Mouse (Mus musculus) embryonic facial prominence, embryonic 14.5 days (tissue): Measurements from ENCODE around the gene Stat4. TPM values are rescaled to one million over a fixed set of nuclear protein-coding genes. Genes with fewer than 3 reads are reported as not detected.
A peak's percentile ranks its signal among the peaks of the same experiment; 100 is the strongest.

ENCODE experiments used
- ATAC-seq: fragments of 200-750 bp; cut with Nextera tagmentation; 2 replicates; pipeline ENCODE4 v1.8.0; 2017; ENCODE audit warnings: low read depth, moderate number of reproducible peaks, moderate TSS enrichment
- DNase-seq: peaks from one replicate; pipeline ENCODE4 v3.0.0-alpha.2; 2015; ENCODE audit warnings: low spot score
- H3K27ac ChIP-seq: fragments of 300-500 bp; sonication (generic); replicated peaks from 2 replicates; pipeline ENCODE4 v1.5.1; 2014; ENCODE audit warnings: low read depth, mild to moderate bottlenecking, low read length, moderate library complexity
- H3K27me3 ChIP-seq: fragments of 300-500 bp; sonication (generic); replicated peaks from 2 replicates; pipeline ENCODE4 v1.6.1; 2014; ENCODE audit warnings: low read length; ENCODE audit not compliant: control insufficient read depth, insufficient read depth
- H3K36me3 ChIP-seq: fragments of 300-500 bp; sonication (generic); 2 replicates; pipeline ENCODE4 v1.6.1; 2014; ENCODE audit warnings: low read length, mixed read lengths; ENCODE audit not compliant: control insufficient read depth, insufficient read depth
- H3K4me1 ChIP-seq: fragments of 300-500 bp; sonication (generic); 2 replicates; pipeline ENCODE4 v1.6.1; 2014; ENCODE audit warnings: antibody characterized with exemption, low read length; ENCODE audit not compliant: control insufficient read depth, insufficient read depth
- H3K4me2 ChIP-seq: fragments of 300-500 bp; sonication (generic); 2 replicates; pipeline ENCODE4 v1.6.1; 2014; ENCODE audit warnings: low read depth, mild to moderate bottlenecking, low read length, moderate library complexity, mixed read lengths
- H3K4me3 ChIP-seq: fragments of 300-500 bp; sonication (generic); 2 replicates; pipeline ENCODE4 v1.5.1; 2014; ENCODE audit warnings: low read depth, mild to moderate bottlenecking, low read length
- H3K9ac ChIP-seq: fragments of 300-500 bp; sonication (generic); 2 replicates; pipeline ENCODE4 v1.6.1; 2014; ENCODE audit warnings: low read depth, mild to moderate bottlenecking, low read length, moderate library complexity, mixed read lengths
- H3K9me3 ChIP-seq: fragments of 300-500 bp; sonication (generic); 2 replicates; pipeline ENCODE4 v1.6.1; 2016; ENCODE audit warnings: low read length; ENCODE audit not compliant: control insufficient read depth
- WGBS: fragments of 180-500 bp; shearing (Covaris S2); extraction: QIAGEN DNeasy Blood & Tissue Kit; methylation state at CpG from one replicate; pipeline ENCODE4 v1.1.7; 2014; 5-methylcytosine and 5-hydroxymethylcytosine counted together
- polyA plus RNA-seq: library from polyadenylated mRNA; unstranded; fragments of >200 nt; fragmentation: Nextera tagmentation; extraction: Ambion mirVana; gene quantifications from 2 replicates; pipeline ENCODE4 v1.2.1, GENCODE M21; 2014

The Stat4 gene
- 0.92 and 1.1 TPM in 2 replicates for polyA plus RNA-seq

- H3K27ac ChIP-seq: no peak within 1 kb of the TSS
- H3K27me3 ChIP-seq: no peaks in the 10 kb centered on the region
- ATAC-seq (no peak), DNase-seq (no peak)
- no peak within 1 kb of the TSS for H3K4me3 ChIP-seq
- WGBS: 79% methylated on average over 5 of the region's 5 CpGs
- no peaks in the 10 kb centered on the region for H3K36me3 ChIP-seq
- H3K9ac ChIP-seq: no peak within 1 kb of the TSS
- H3K4me2 ChIP-seq: no peak within 1 kb of the TSS
- H3K4me1 ChIP-seq: no peaks in the 10 kb centered on the region
- H3K9me3 ChIP-seq: no peaks in the 10 kb centered on the region
These were observed at the start of gene Stat4 for GRCm38 (mm10) chr1:51986848-51987247. Stat4 (plus strand) TSS chr1:51987148.

- Histone ChIP-seq H3K9ac (no peak overlapping the region), H3K27ac (no peak overlapping the region), H3K36me3 (no peaks in the 10 kb centered on the region), H3K4me3 (no peak overlapping the region), H3K4me2 (no peak overlapping the region), H3K9me3 (no peaks in the 10 kb centered on the region), H3K4me1 (no peaks in the 10 kb centered on the region), H3K27me3 (no peaks in the 10 kb centered on the region)
- WGBS: 89% methylated on average over 7 of the region's 7 CpGs
- ATAC-seq: no peak
- DNase-seq: no peak
These were observed 48.6 kb upstream of the Stat4 start for GRCm38 (mm10) chr1:51938357-51938756.

GRCm38 (mm10) chr1:51944755-51945154, 42.2 kb upstream of the Stat4 start:
- Histone ChIP-seq H3K4me1 (0 out of 2 replicates have a peak, but pooled peaks cover 6% of the 10 kb centered on the region), H3K4me3 (no peak overlapping the region), H3K36me3 (no peaks in the 10 kb centered on the region), H3K9me3 (no peaks in the 10 kb centered on the region), H3K4me2 (no peak overlapping the region), H3K27ac (no peak overlapping the region), H3K27me3 (no peaks in the 10 kb centered on the region), H3K9ac (no peak overlapping the region)
- peak; percentile 60; the same call in 1 of the 2 replicates for ATAC-seq
- WGBS: 39% methylated on average over 5 of the region's 5 CpGs
- peak; percentile 85 for DNase-seq

- no peak overlapping the region for H3K9ac ChIP-seq
- DNase-seq (peak; percentile 18), ATAC-seq (no peak)
- H3K27ac ChIP-seq: no peak overlapping the region
- H3K4me2 ChIP-seq: no peak overlapping the region
- WGBS: 72% methylated on average over 4 of the region's 4 CpGs
- H3K36me3 ChIP-seq: no peaks in the 10 kb centered on the region
- no peaks in the 10 kb centered on the region for H3K27me3 ChIP-seq
- no peak overlapping the region for H3K4me3 ChIP-seq
- no peaks in the 10 kb centered on the region for H3K9me3 ChIP-seq
- 0 out of 2 replicates have a peak, but pooled peaks cover 6% of the 10 kb centered on the region for H3K4me1 ChIP-seq
These were observed 39.8 kb upstream of the Stat4 start for GRCm38 (mm10) chr1:51947116-51947515.

- no peaks in the 10 kb centered on the region for H3K36me3 ChIP-seq
- WGBS: 91% methylated on average over 2 of the region's 2 CpGs
- H3K9me3 ChIP-seq: no peaks in the 10 kb centered on the region
- no peak overlapping the region for H3K27ac ChIP-seq
- no peaks in the 10 kb centered on the region; the same call in 1 of the 2 replicates for H3K4me1 ChIP-seq
- H3K9ac ChIP-seq: no peak overlapping the region
- H3K4me2 ChIP-seq: no peak overlapping the region
- H3K27me3 ChIP-seq: no peaks in the 10 kb centered on the region
- ATAC-seq: no peak
- no peak overlapping the region for H3K4me3 ChIP-seq
- DNase-seq: no peak
These were observed 22.3 kb upstream of the Stat4 start for GRCm38 (mm10) chr1:51964647-51965046.

GRCm38 (mm10) chr1:51968994-51969393, 18.0 kb upstream of the Stat4 start:
- no peak overlapping the region for H3K4me3 ChIP-seq
- DNase-seq: peak; percentile 87
- no peaks in the 10 kb centered on the region; the same call in 1 of the 2 replicates for H3K4me1 ChIP-seq
- 15% methylated on average over 1 of the region's 1 CpGs for WGBS
- H3K9ac ChIP-seq: no peak overlapping the region
- H3K27ac ChIP-seq: no peak overlapping the region
- no peak overlapping the region for H3K4me2 ChIP-seq
- no peaks in the 10 kb centered on the region for H3K9me3 ChIP-seq
- peak; percentile 79 for ATAC-seq
- H3K27me3 ChIP-seq: no peaks in the 10 kb centered on the region
- H3K36me3 ChIP-seq: no peaks in the 10 kb centered on the region

- DNase-seq (no peak), ATAC-seq (no peak)
- no peak overlapping the region for H3K27ac ChIP-seq
- no peak overlapping the region for H3K4me2 ChIP-seq
- H3K9ac ChIP-seq: no peak overlapping the region
- no peaks in the 10 kb centered on the region; the same call in 1 of the 2 replicates for H3K4me1 ChIP-seq
- H3K27me3 ChIP-seq: no peaks in the 10 kb centered on the region
- no peaks in the 10 kb centered on the region for H3K36me3 ChIP-seq
- H3K4me3 ChIP-seq: no peak overlapping the region
- H3K9me3 ChIP-seq: no peaks in the 10 kb centered on the region
- WGBS: 81% methylated on average over 6 of the region's 6 CpGs
These were observed 16.8 kb upstream of the Stat4 start for GRCm38 (mm10) chr1:51970182-51970581.

- Histone ChIP-seq H3K4me2 (no peak overlapping the region), H3K4me1 (no peaks in the 10 kb centered on the region), H3K27ac (no peak overlapping the region), H3K27me3 (no peaks in the 10 kb centered on the region), H3K9ac (no peak overlapping the region), H3K36me3 (no peaks in the 10 kb centered on the region), H3K4me3 (no peak overlapping the region), H3K9me3 (no peaks in the 10 kb centered on the region)
- 83% methylated on average over 5 of the region's 5 CpGs for WGBS
- no peak for DNase-seq
- ATAC-seq: no peak
These were observed 11.4 kb upstream of the Stat4 start for GRCm38 (mm10) chr1:51975589-51975988.

- H3K4me3 ChIP-seq: no peak overlapping the region
- no peak overlapping the region for H3K27ac ChIP-seq
- no peak overlapping the region for H3K4me2 ChIP-seq
- ATAC-seq: no peak
- 91% methylated on average over 5 of the region's 5 CpGs for WGBS
- no peak overlapping the region for H3K9ac ChIP-seq
- no peak for DNase-seq
- no peaks in the 10 kb centered on the region for H3K36me3 ChIP-seq
- H3K4me1 ChIP-seq: no peaks in the 10 kb centered on the region
- H3K9me3 ChIP-seq: no peaks in the 10 kb centered on the region
- no peaks in the 10 kb centered on the region for H3K27me3 ChIP-seq
These were observed 7.9 kb upstream of the Stat4 start for GRCm38 (mm10) chr1:51979048-51979447.
